Mouse (Mus musculus): ENCODE results near the gene Dagla.

GRCm38 (mm10) chr19:10316956-10317355 lies 12.3 kb upstream of the Dagla start:
- TF ChIP-seq CTCF (IDR thresholded peaks at IDR 0.05) (no peak), POLR2A (IDR thresholded peaks at IDR 0.05; ENCODE audit: insufficient read depth, low read depth, low read length) (no peak)

Measured in heart, adult 2 months (tissue).